Mouse (Mus musculus) hindbrain, embryonic 14.5 days (tissue): ENCODE measurements at regions not wholly inside any gene's neighbourhood (a gene's known extent, or its start where the extent isn't known, plus 50 kb on each side); places are given as distances from the start of the nearest gene placed in this dataset.

Experiments
- ATAC-seq: fragments of 200-750 bp; cut with Nextera tagmentation; 2 replicates; pipeline ENCODE4 v1.8.0; 2017; ENCODE audit warnings: moderate number of reproducible peaks, mild to moderate bottlenecking, moderate TSS enrichment, moderate library complexity; ENCODE audit not compliant: low FRiP score
- DNase-seq: peaks from one replicate; pipeline ENCODE4 v3.0.0-alpha.2; 2015; ENCODE audit warnings: low spot score
- H3K27ac ChIP-seq: fragments of 300-500 bp; sonication (generic); 2 replicates; pipeline ENCODE4 v1.5.1; 2014; ENCODE audit warnings: mild to moderate bottlenecking, moderate library complexity
- H3K27me3 ChIP-seq: fragments of 300-500 bp; sonication (generic); 2 replicates; pipeline ENCODE4 v1.6.1; 2014; ENCODE audit warnings: mild to moderate bottlenecking, low read length, mixed read lengths; ENCODE audit not compliant: control insufficient read depth, insufficient read depth
- H3K36me3 ChIP-seq: fragments of 300-500 bp; sonication (generic); replicated peaks from 2 replicates; pipeline ENCODE4 v1.6.1; 2014; ENCODE audit not compliant: control insufficient read depth, insufficient read depth
- H3K4me1 ChIP-seq: fragments of 300-500 bp; sonication (generic); replicated peaks from 2 replicates; pipeline ENCODE4 v1.6.1; 2014; ENCODE audit warnings: antibody characterized with exemption, low read length, mixed read lengths; ENCODE audit not compliant: control insufficient read depth, insufficient read depth
- H3K4me2 ChIP-seq: fragments of 300-500 bp; sonication (generic); replicated peaks from 2 replicates; pipeline ENCODE4 v1.6.1; 2014; ENCODE audit warnings: mild to moderate bottlenecking, moderate library complexity
- H3K4me3 ChIP-seq: fragments of 300-500 bp; sonication (generic); replicated peaks from 2 replicates; pipeline ENCODE4 v1.5.1; 2014; ENCODE audit warnings: mild to moderate bottlenecking, low read length
- H3K9ac ChIP-seq: fragments of 300-500 bp; sonication (generic); 2 replicates; pipeline ENCODE4 v1.6.1; 2014
- H3K9me3 ChIP-seq: fragments of 300-500 bp; sonication (generic); 2 replicates; pipeline ENCODE4 v1.6.1; 2016; ENCODE audit warnings: low read length; ENCODE audit not compliant: control insufficient read depth
- WGBS: fragments of 180-500 bp; shearing (Covaris S2); extraction: QIAGEN DNeasy Blood & Tissue Kit; methylation state at CpG from one replicate; pipeline ENCODE4 v1.1.7; 2014; 5-methylcytosine and 5-hydroxymethylcytosine counted together

- Histone ChIP-seq H3K36me3 (no peaks in the 10 kb centered on the region), H3K9me3 (no peaks in the 10 kb centered on the region), H3K9ac (no peak overlapping the region), H3K4me3 (no peak overlapping the region), H3K4me2 (no peak overlapping the region), H3K4me1 (no peaks in the 10 kb centered on the region), H3K27ac (no peak overlapping the region), H3K27me3 (no peaks in the 10 kb centered on the region)
- ATAC-seq (no peak), DNase-seq (no peak)
- 48% methylated on average over 3 of the region's 3 CpGs for WGBS
Observed at GRCm38 (mm10) chr2:75491789-75492500, 167.1 kb upstream of the Hnrnpa3 start.

GRCm38 (mm10) chr2:75492501-75492898 is 166.6 kb upstream of the Hnrnpa3 start:
- H3K27me3 ChIP-seq = no peaks in the 10 kb centered on the region
- H3K4me1 ChIP-seq = no peaks in the 10 kb centered on the region
- ATAC-seq (no peak), DNase-seq (no peak)
- H3K4me2 ChIP-seq = no peak overlapping the region
- H3K9me3 ChIP-seq = no peaks in the 10 kb centered on the region
- no peak overlapping the region for H3K9ac ChIP-seq
- WGBS = 83% methylated on average over 4 of the region's 4 CpGs
- no peaks in the 10 kb centered on the region for H3K36me3 ChIP-seq
- no peak overlapping the region for H3K27ac ChIP-seq
- H3K4me3 ChIP-seq = no peak overlapping the region

- Histone ChIP-seq H3K27me3 (no peaks in the 10 kb centered on the region), H3K4me2 (no peak overlapping the region), H3K4me1 (no peaks in the 10 kb centered on the region), H3K9ac (no peak overlapping the region), H3K9me3 (no peaks in the 10 kb centered on the region), H3K27ac (no peak overlapping the region), H3K4me3 (no peak overlapping the region), H3K36me3 (no peaks in the 10 kb centered on the region)
- ATAC-seq (no peak), DNase-seq (no peak)
- 86% methylated on average over 5 of the region's 5 CpGs for WGBS
Observed at GRCm38 (mm10) chr2:75496606-75497240, 162.3 kb upstream of the Hnrnpa3 start.

GRCm38 (mm10) chr2:75510223-75510622 is 148.8 kb upstream of the Hnrnpa3 start:
- no peaks in the 10 kb centered on the region for H3K27me3 ChIP-seq
- WGBS = 34% methylated on average over 4 of the region's 4 CpGs
- no peak overlapping the region for H3K9ac ChIP-seq
- peak overlapping the region; percentile 34 for H3K27ac ChIP-seq
- H3K4me1 ChIP-seq = peaks cover 16% of the 10 kb centered on the region
- H3K36me3 ChIP-seq = no peaks in the 10 kb centered on the region
- ATAC-seq (no peak), DNase-seq (no peak)
- H3K4me2 ChIP-seq = no peak overlapping the region
- H3K9me3 ChIP-seq = no peaks in the 10 kb centered on the region
- H3K4me3 ChIP-seq = no peak overlapping the region

- no peak for DNase-seq
- WGBS = 64% methylated on average over 8 of the region's 8 CpGs
- Histone ChIP-seq H3K4me3 (no peak overlapping the region), H3K4me2 (no peak overlapping the region), H3K4me1 (peaks cover 16% of the 10 kb centered on the region), H3K27me3 (no peaks in the 10 kb centered on the region), H3K27ac (no peak overlapping the region), H3K9me3 (no peaks in the 10 kb centered on the region), H3K9ac (no peak overlapping the region), H3K36me3 (no peaks in the 10 kb centered on the region)
- ATAC-seq = no peak
Observed at GRCm38 (mm10) chr2:75512422-75513170, 146.5 kb upstream of the Hnrnpa3 start.

GRCm38 (mm10) chr2:75514171-75514570 is 144.9 kb upstream of the Hnrnpa3 start:
- Histone ChIP-seq H3K27ac (no peak overlapping the region), H3K27me3 (no peaks in the 10 kb centered on the region), H3K9ac (no peak overlapping the region), H3K4me2 (no peak overlapping the region), H3K4me1 (peaks cover 16% of the 10 kb centered on the region), H3K9me3 (no peaks in the 10 kb centered on the region), H3K4me3 (no peak overlapping the region), H3K36me3 (no peaks in the 10 kb centered on the region)
- DNase-seq = no peak
- WGBS = 48% methylated on average over 6 of the region's 6 CpGs
- ATAC-seq = no peak

GRCm38 (mm10) chr2:75516223-75516622 is 142.8 kb upstream of the Hnrnpa3 start:
- DNase-seq = no peak
- Histone ChIP-seq H3K27me3 (no peaks in the 10 kb centered on the region), H3K27ac (no peak overlapping the region), H3K4me2 (no peak overlapping the region), H3K4me1 (no peaks in the 10 kb centered on the region), H3K9ac (no peak overlapping the region), H3K9me3 (no peaks in the 10 kb centered on the region), H3K36me3 (no peaks in the 10 kb centered on the region), H3K4me3 (no peak overlapping the region)
- 86% methylated on average over 11 of the region's 11 CpGs for WGBS
- no peak for ATAC-seq

- no peak overlapping the region for H3K27ac ChIP-seq
- WGBS = 80% methylated on average over 3 of the region's 3 CpGs
- no peak overlapping the region for H3K4me3 ChIP-seq
Observed at GRCm38 (mm10) chr2:75517096-75517495, 142.0 kb upstream of the Hnrnpa3 start.

GRCm38 (mm10) chr2:75518607-75519006 is 140.5 kb upstream of the Hnrnpa3 start:
- H3K9ac ChIP-seq = no peak overlapping the region
- H3K4me1 ChIP-seq = no peaks in the 10 kb centered on the region
- 67% methylated on average over 1 of the region's 1 CpGs for WGBS
- no peak for ATAC-seq
- H3K36me3 ChIP-seq = no peaks in the 10 kb centered on the region
- no peak overlapping the region for H3K4me2 ChIP-seq
- H3K9me3 ChIP-seq = no peaks in the 10 kb centered on the region
- H3K27ac ChIP-seq = no peak overlapping the region
- no peak overlapping the region for H3K4me3 ChIP-seq
- H3K27me3 ChIP-seq = no peaks in the 10 kb centered on the region
- no peak for DNase-seq

More at GRCm38 (mm10) chr2:75517096-75517495, 142.0 kb upstream of the Hnrnpa3 start:
- ATAC-seq (no peak), DNase-seq (no peak)
- no peak overlapping the region for H3K4me2 ChIP-seq
- no peaks in the 10 kb centered on the region for H3K36me3 ChIP-seq
- no peak overlapping the region for H3K9ac ChIP-seq
- no peaks in the 10 kb centered on the region for H3K27me3 ChIP-seq
- H3K9me3 ChIP-seq = no peaks in the 10 kb centered on the region
- H3K4me1 ChIP-seq = no peaks in the 10 kb centered on the region
